Mouse (Mus musculus) adrenal gland, postnatal 10 days (tissue): ENCODE measurements around the gene Pip5k1c. TPM values are rescaled to one million over a fixed set of nuclear protein-coding genes. Genes with fewer than 3 reads are reported as not detected.

Experiments used
- DNase-seq: peaks from one replicate; pipeline ENCODE4 v3.0.0; 2021; ENCODE audit warnings: mixed read lengths
- total RNA-seq, 2 experiments: library from RNA; stranded (reverse); gene quantifications; 2 replicates each; pipeline ENCODE4 v1.2.3; 2021

The Pip5k1c gene
- total RNA-seq, 2 experiments from 2014 or later: 39.2 to 48.9 TPM

- no peak for DNase-seq
Observed at GRCm38 (mm10) chr10:81323141-81323775, 30.5 kb downstream of the Pip5k1c start.

GRCm38 (mm10) chr10:81323791-81324530, 31.2 kb downstream of the Pip5k1c start:
- no peak for DNase-seq

DNA sequence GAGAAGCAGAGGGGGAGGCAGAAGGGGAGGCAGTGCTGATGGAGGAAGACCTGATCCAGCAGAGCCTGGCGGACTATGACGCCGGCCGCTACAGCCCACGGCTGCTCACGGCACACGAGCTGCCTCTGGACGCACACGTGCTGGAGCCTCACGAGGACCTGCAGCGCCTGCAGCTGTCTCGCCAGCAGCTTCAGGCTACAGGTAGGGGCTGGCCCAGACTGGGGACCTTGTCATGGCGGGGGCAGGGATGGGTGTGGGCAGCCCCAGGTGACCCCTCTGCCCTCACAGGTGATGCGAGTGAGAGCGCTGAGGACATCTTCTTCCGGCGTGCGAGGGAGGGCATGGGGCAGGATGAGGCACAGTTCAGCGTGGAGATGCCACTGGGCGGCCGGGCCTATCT, 32.4 kb downstream of the Pip5k1c start:
- no peak for DNase-seq

- DNase-seq: no peak
Observed at GRCm38 (mm10) chr10:81325781-81326180, 33.0 kb downstream of the Pip5k1c start.

GRCm38 (mm10) chr10:81326858-81327257, 34.1 kb downstream of the Pip5k1c start:
- DNase-seq: peak; percentile 53

DNA sequence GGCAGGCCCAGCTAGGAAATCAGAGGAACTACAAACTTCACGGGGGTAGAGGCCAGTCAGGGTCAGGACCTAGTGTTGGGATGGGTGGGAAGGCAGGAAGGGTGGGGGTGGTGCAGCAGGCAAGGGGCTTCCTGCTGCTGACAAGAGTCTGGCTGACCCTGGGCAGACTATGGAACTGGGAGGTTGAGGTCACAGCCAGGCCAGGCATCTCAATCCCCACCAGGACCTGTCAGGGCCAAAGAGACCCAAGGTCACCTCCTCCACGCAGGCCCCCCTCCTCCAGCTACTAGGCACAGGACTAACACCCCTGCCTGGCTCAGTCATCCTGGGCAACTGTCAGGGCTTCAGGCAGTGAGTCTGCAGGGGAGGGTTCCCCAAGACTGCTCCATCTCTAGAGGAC, 35.2 kb downstream of the Pip5k1c start:
- no peak for DNase-seq

- DNase-seq: peak; percentile 89
Observed at GRCm38 (mm10) chr10:81328386-81328785, 35.6 kb downstream of the Pip5k1c start, which contains the start of gene Tbxa2r. Gene Tbxa2r, plus strand, starts transcription at chr10:81328731.

GRCm38 (mm10) chr10:81329194-81329975, 36.6 kb downstream of the Pip5k1c start:
- no peak for DNase-seq

DNA sequence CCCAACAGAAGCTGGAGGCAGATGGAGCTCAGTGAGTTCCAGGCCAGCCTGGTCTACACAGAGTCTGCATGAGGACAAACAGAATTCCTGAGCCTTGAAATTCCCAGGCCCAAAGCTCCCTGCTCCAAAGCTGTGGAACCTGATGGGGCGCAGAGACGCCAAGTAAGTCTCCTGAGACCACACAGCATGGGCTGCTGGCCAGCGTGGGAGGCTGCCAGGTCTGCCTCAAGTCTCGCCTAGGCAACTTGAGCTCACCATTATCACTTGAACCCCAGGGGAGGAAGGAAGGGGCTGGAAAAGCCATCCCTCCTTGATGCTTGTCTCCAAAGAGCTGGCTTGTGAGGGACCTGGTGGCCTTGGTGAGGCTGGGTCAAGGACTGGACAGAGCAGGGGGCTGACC, 37.2 kb downstream of the Pip5k1c start:
- DNase-seq: peak; percentile 58

- no peak for DNase-seq
Observed at GRCm38 (mm10) chr10:81332277-81332676, 39.5 kb downstream of the Pip5k1c start.

GRCm38 (mm10) chr10:81334324-81334723, 41.6 kb downstream of the Pip5k1c start:
- no peak for DNase-seq

- no peak for DNase-seq
Observed at GRCm38 (mm10) chr10:81335393-81336340, 42.9 kb downstream of the Pip5k1c start.

- no peak for DNase-seq
Observed at GRCm38 (mm10) chr10:81336558-81336957, 43.8 kb downstream of the Pip5k1c start.

DNA sequence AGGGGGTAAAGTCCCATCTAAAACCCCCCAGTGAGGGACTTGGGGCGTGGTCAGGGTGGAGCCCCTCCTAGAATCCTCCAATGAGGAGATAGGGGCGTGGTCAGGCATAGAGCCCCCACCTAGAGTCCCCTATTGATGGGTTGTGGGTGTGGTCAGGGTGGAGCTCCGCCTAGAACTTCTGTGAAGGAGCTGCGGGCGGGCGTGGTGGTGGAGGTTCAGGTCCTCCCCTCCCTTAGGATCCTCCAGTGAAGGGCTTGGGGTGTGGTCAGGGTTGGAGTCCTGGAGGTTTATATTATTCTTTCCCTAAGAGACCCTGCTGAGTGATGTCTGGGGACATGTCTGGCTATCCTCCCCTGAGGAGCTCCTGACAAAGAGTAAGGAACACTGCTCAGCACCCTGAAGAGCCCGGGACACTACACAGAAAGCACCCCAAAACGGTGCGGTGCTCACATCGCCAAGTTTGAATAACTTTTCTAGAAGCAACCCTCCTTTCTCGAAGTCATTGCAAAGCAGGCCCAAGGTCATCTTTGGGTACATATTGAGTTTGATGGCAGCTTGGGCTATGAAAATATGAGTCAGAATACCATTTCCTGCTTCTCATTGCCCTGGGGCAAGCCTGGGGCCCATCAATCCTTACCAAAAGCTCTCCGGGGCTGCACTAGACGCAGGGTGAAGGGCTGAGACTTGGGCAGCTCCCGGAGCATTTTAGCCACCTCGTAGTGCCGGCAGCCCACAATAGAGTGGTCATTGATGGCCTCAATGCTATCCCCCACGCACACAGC, 48.0 kb downstream of the Pip5k1c start:
- no peak for DNase-seq

DNA sequence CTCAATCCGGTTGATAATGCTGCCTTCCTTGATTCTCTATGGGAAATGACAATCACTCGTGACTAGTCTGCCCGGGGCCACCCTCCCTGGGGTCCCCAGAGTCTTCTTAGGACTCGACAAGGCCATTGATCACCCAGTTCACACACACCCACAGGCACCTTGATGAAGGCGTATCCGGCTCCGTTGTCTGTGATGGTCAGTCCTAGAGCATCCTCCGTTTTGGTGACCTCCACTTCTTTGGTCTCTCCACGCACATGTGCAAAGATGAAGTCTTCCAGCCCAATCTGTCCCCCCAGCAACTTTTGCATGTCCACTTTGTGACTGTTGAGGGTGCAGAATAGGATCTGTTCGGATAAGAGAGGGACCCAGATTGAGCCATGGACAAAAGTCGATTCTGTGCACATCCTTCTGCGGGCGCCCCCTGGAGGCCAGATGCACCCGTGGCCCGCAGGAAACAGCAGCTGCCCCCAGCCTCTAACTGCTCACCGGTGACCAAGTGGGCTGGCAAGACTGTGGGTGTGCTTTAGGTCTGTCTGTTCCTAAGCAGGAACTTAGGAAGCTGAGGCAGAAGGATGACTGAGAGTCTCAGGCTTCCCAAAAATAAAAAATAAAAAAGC, 48.7 kb downstream of the Pip5k1c start:
- peak; percentile 89 for DNase-seq

DNA sequence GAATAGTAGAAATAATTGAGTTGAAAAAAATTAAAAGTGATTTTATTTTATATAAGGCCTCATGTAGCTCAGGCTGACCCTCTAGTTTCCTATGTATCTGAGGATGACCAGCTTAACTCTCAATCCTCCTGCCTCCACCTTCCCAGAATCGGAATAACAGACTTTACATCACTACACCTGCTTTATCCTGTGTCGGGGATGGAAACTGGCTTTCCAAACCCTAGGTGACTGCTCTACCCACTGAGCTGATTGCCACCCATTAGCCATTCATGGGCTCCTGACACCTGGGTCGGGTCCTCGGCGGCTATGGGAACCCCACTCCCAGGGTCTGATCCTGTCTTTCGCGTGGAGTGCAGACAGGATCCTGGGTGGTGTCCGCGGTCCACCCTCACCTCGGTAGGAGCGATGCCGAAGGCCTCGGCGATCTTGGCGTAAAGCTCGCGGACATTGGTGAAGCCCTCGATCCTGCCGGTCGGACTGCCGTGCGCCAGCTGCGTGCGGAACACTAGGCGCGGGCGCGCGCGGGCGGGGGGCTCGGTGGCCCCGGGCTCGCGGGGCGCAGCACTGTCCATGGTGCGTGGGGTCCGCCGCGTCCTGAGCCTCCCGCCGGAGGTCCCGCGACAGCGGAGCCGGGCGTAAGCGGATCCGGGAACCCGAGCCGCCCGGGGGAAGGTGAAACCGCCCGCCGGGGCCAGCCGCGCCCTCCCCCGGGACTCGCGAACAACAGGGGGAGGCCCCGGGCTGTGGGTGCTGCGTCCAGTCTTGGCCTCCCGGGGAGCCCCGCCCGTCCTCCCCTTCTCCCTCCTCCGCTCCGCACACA, 50.1 kb downstream of the Pip5k1c start, which contains the start of gene Gipc3:
Gipc3 (minus strand) TSS at position 581 of the 820 bp plus-strand sequence.
- DNase-seq: peak; percentile 57

DNA sequence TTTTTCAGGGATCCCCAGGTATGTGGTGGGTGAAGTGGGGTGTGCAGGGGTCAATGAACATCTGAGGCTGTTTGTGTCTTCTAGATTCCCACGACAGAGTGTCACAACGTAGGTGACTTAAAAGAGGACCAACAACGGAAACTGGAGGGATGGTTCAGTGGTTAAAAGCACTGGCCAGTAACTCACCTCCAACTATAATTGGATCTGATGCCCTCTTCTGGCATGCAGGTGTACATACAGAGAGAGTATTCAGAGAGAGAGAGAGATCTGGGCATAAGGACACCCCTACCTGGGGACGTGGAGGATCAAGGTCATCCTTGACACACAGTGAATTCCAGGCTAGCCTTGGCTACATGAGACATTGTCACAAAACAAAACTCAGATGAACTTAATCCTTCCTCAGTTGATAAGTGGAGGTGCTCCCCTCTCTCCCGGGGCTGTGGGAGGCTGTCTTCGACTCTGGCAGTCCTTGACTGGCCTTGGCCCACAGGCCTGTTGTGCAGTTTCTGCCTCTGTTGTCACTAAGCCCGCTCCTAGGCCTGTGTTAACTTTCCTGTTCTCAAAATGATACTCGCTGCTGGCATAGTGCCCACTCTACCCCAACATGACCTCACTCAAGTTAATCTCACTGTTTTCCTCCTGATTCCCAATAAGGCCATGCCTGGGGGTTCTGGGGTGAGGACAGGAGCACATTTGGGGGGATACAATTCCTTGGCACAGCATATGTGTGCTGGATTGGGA, 51.8 kb downstream of the Pip5k1c start:
- peak; percentile 67 for DNase-seq

- no peak for DNase-seq
Observed at GRCm38 (mm10) chr10:81345162-81345534, 52.4 kb downstream of the Pip5k1c start.
